Mouse (Mus musculus): ENCODE results near the gene Ripk1.
A peak's percentile ranks its signal among the peaks of the same experiment; 100 is the strongest.

Gene Ripk1

GRCm38 (mm10) chr13:34002058-34003006, at the start of gene Ripk1, which contains the start of gene Serpinb6a:
Ripk1 (plus strand) TSS chr13:34002363.
Serpinb6a (minus strand) TSS chr13:34002794.
- TF ChIP-seq GATA4 (IDR thresholded peaks at IDR 0.05; ENCODE audit: insufficient replicate concordance, low read length), result peak; percentile 8; the same call in 1 of the 2 replicates

- TF ChIP-seq GATA4 (IDR thresholded peaks at IDR 0.05; ENCODE audit: insufficient replicate concordance, low read length), result no peak
Measured at GRCm38 (mm10) chr13:33952947-33953346, 49.2 kb upstream of the Ripk1 start.

GRCm38 (mm10) chr13:33956571-33957421, 45.4 kb upstream of the Ripk1 start:
- no peak for TF ChIP-seq GATA4 (IDR thresholded peaks at IDR 0.05; ENCODE audit: insufficient replicate concordance, low read length)

- TF ChIP-seq GATA4 (IDR thresholded peaks at IDR 0.05; ENCODE audit: insufficient replicate concordance, low read length), result no peak
Measured at GRCm38 (mm10) chr13:33959771-33960170, 42.4 kb upstream of the Ripk1 start.

GRCm38 (mm10) chr13:33964206-33965046, 37.7 kb upstream of the Ripk1 start, which contains the start of gene Nqo2:
Nqo2 (plus strand) TSS chr13:33964687.
- peak; percentile 71; the same call in 1 of the 2 replicates for TF ChIP-seq GATA4 (IDR thresholded peaks at IDR 0.05; ENCODE audit: insufficient replicate concordance, low read length)

- no peak for TF ChIP-seq GATA4 (IDR thresholded peaks at IDR 0.05; ENCODE audit: insufficient replicate concordance, low read length)
Measured at GRCm38 (mm10) chr13:33965056-33966024, 36.8 kb upstream of the Ripk1 start.

- no peak for TF ChIP-seq GATA4 (IDR thresholded peaks at IDR 0.05; ENCODE audit: insufficient replicate concordance, low read length)
Measured at GRCm38 (mm10) chr13:33966025-33966412, 36.1 kb upstream of the Ripk1 start.

GRCm38 (mm10) chr13:33966574-33966973, 35.6 kb upstream of the Ripk1 start:
- TF ChIP-seq GATA4 (IDR thresholded peaks at IDR 0.05; ENCODE audit: insufficient replicate concordance, low read length), result peak; percentile 99

- TF ChIP-seq GATA4 (IDR thresholded peaks at IDR 0.05; ENCODE audit: insufficient replicate concordance, low read length), result no peak
Measured at GRCm38 (mm10) chr13:33989625-33990024, 12.5 kb upstream of the Ripk1 start.

GRCm38 (mm10) chr13:33995197-33995596, 7.0 kb upstream of the Ripk1 start:
- no peak for TF ChIP-seq GATA4 (IDR thresholded peaks at IDR 0.05; ENCODE audit: insufficient replicate concordance, low read length)

GRCm38 (mm10) chr13:34003058-34003457, 895 bp downstream of the Ripk1 start:
- no peak for TF ChIP-seq GATA4 (IDR thresholded peaks at IDR 0.05; ENCODE audit: insufficient replicate concordance, low read length)

- TF ChIP-seq GATA4 (IDR thresholded peaks at IDR 0.05; ENCODE audit: insufficient replicate concordance, low read length), result no peak
Measured at GRCm38 (mm10) chr13:34007234-34007633, 5.1 kb downstream of the Ripk1 start.

GRCm38 (mm10) chr13:34016927-34017569, 14.9 kb downstream of the Ripk1 start:
- no peak for TF ChIP-seq GATA4 (IDR thresholded peaks at IDR 0.05; ENCODE audit: insufficient replicate concordance, low read length)
